Mouse (Mus musculus): ENCODE data around the gene Akap13. TPM values are rescaled to one million over a fixed set of nuclear protein-coding genes. Genes with fewer than 3 reads are reported as not detected.
A peak's percentile ranks its signal among the peaks of the same experiment; 100 is the strongest.

Akap13 gene
- polyA plus RNA-seq, 1 experiment from 2014 or later = 43.4 TPM

- no peaks in the 10 kb centered on the region for H3K27me3 ChIP-seq
Observed at GRCm38 (mm10) chr7:75568883-75569282, 113.5 kb downstream of the Akap13 start.

GRCm38 (mm10) chr7:75570218-75570617 lies 114.9 kb downstream of the Akap13 start:
- no peak overlapping the region for H3K4me3 ChIP-seq
- H3K27me3 ChIP-seq = no peaks in the 10 kb centered on the region
- no peak for ATAC-seq (replicated peaks; ENCODE audit: insufficient number of reproducible peaks, insufficient read depth, low FRiP score, low read depth)
- WGBS = 89% methylated on average over 3 of the region's 3 CpGs
- no peak overlapping the region for H3K27ac ChIP-seq
- H3K4me2 ChIP-seq = no peak overlapping the region
- no peak overlapping the region for H3K9ac ChIP-seq
- no peaks in the 10 kb centered on the region for H3K36me3 ChIP-seq
- peaks cover 27% of the 10 kb centered on the region for H3K4me1 ChIP-seq (replicated peaks)
- H3K9me3 ChIP-seq (replicated peaks) = no peaks in the 10 kb centered on the region

More at GRCm38 (mm10) chr7:75568883-75569282, 113.5 kb downstream of the Akap13 start:
- Histone ChIP-seq H3K36me3 (no peaks in the 10 kb centered on the region), H3K4me2 (no peak overlapping the region), H3K4me1 (replicated peaks) (peaks cover 19% of the 10 kb centered on the region), H3K4me3 (no peak overlapping the region), H3K9me3 (replicated peaks) (no peaks in the 10 kb centered on the region), H3K9ac (no peak overlapping the region), H3K27ac (no peak overlapping the region)
- no peak for ATAC-seq (replicated peaks; ENCODE audit: insufficient number of reproducible peaks, insufficient read depth, low FRiP score, low read depth)

- no peak overlapping the region for H3K4me2 ChIP-seq
- no peaks in the 10 kb centered on the region for H3K9me3 ChIP-seq (replicated peaks)
- ATAC-seq (replicated peaks; ENCODE audit: insufficient number of reproducible peaks, insufficient read depth, low FRiP score, low read depth) = no peak
- H3K9ac ChIP-seq = no peak overlapping the region
- no peaks in the 10 kb centered on the region for H3K36me3 ChIP-seq
- no peak overlapping the region for H3K4me3 ChIP-seq
- whole genome bisulfite sequencing = 49% methylated on average over 2 of the region's 2 CpGs
- H3K27ac ChIP-seq = peak overlapping the region; percentile 58; the same call in 1 of the 2 replicates
- H3K4me1 ChIP-seq (replicated peaks) = peaks cover 34% of the 10 kb centered on the region
- no peaks in the 10 kb centered on the region for H3K27me3 ChIP-seq
Observed at GRCm38 (mm10) chr7:75571078-75571477, 115.7 kb downstream of the Akap13 start.

- 22% methylated on average over 4 of the region's 4 CpGs for WGBS
- ATAC-seq (replicated peaks; ENCODE audit: insufficient number of reproducible peaks, insufficient read depth, low FRiP score, low read depth) = no peak
- Histone ChIP-seq H3K4me1 (replicated peaks) (peaks cover 37% of the 10 kb centered on the region), H3K4me2 (no peak overlapping the region), H3K4me3 (no peak overlapping the region), H3K36me3 (no peaks in the 10 kb centered on the region), H3K9me3 (replicated peaks) (no peaks in the 10 kb centered on the region), H3K27me3 (no peaks in the 10 kb centered on the region), H3K27ac (peak overlapping the region; percentile 58), H3K9ac (no peak overlapping the region)
Observed at GRCm38 (mm10) chr7:75572127-75572526, 116.8 kb downstream of the Akap13 start.

GRCm38 (mm10) chr7:75575120-75575649 lies 119.9 kb downstream of the Akap13 start:
- peak overlapping the region; percentile 76 for H3K27ac ChIP-seq
- peak overlapping the region; percentile 42; the same call in 1 of the 2 replicates for H3K4me2 ChIP-seq
- ATAC-seq (replicated peaks; ENCODE audit: insufficient number of reproducible peaks, insufficient read depth, low FRiP score, low read depth) = peak; percentile 69
- no peaks in the 10 kb centered on the region for H3K9me3 ChIP-seq (replicated peaks)
- H3K9ac ChIP-seq = no peak overlapping the region
- peaks cover 4% of the 10 kb centered on the region; the same call in 1 of the 2 replicates for H3K36me3 ChIP-seq
- no peak overlapping the region for H3K4me3 ChIP-seq
- 23% methylated on average over 9 of the region's 9 CpGs for WGBS
- no peaks in the 10 kb centered on the region for H3K27me3 ChIP-seq
- peaks cover 44% of the 10 kb centered on the region for H3K4me1 ChIP-seq (replicated peaks)

- Histone ChIP-seq H3K9ac (no peak overlapping the region), H3K27ac (peak overlapping the region; percentile 76), H3K4me1 (replicated peaks) (peaks cover 39% of the 10 kb centered on the region), H3K36me3 (peaks cover 8% of the 10 kb centered on the region; the same call in 1 of the 2 replicates), H3K4me2 (no peak overlapping the region), H3K9me3 (replicated peaks) (no peaks in the 10 kb centered on the region), H3K4me3 (no peak overlapping the region), H3K27me3 (no peaks in the 10 kb centered on the region)
- no peak for ATAC-seq (replicated peaks; ENCODE audit: insufficient number of reproducible peaks, insufficient read depth, low FRiP score, low read depth)
- 73% methylated on average over 1 of the region's 1 CpGs for WGBS
Observed at GRCm38 (mm10) chr7:75575800-75576585, 120.7 kb downstream of the Akap13 start.

- 93% methylated on average over 2 of the region's 2 CpGs for WGBS
- Histone ChIP-seq H3K9ac (no peak overlapping the region), H3K4me3 (no peak overlapping the region), H3K4me2 (no peak overlapping the region), H3K27ac (0 out of 2 replicates have a peak overlapping the region, but pooled peaks have one; percentile 2), H3K4me1 (replicated peaks) (peaks cover 32% of the 10 kb centered on the region), H3K36me3 (peaks cover 8% of the 10 kb centered on the region; the same call in 1 of the 2 replicates), H3K27me3 (no peaks in the 10 kb centered on the region), H3K9me3 (replicated peaks) (no peaks in the 10 kb centered on the region)
- ATAC-seq (replicated peaks; ENCODE audit: insufficient number of reproducible peaks, insufficient read depth, low FRiP score, low read depth) = no peak
Observed at GRCm38 (mm10) chr7:75576851-75577250, 121.5 kb downstream of the Akap13 start.

- Histone ChIP-seq H3K4me3 (no peak overlapping the region), H3K36me3 (peaks cover 8% of the 10 kb centered on the region; the same call in 1 of the 2 replicates), H3K4me1 (replicated peaks) (peaks cover 32% of the 10 kb centered on the region), H3K4me2 (no peak overlapping the region), H3K27me3 (no peaks in the 10 kb centered on the region), H3K27ac (peak overlapping the region; percentile 2; the same call in 1 of the 2 replicates), H3K9me3 (replicated peaks) (no peaks in the 10 kb centered on the region), H3K9ac (no peak overlapping the region)
- no peak for ATAC-seq (replicated peaks; ENCODE audit: insufficient number of reproducible peaks, insufficient read depth, low FRiP score, low read depth)
- 74% methylated on average over 6 of the region's 6 CpGs for WGBS
Observed at GRCm38 (mm10) chr7:75577353-75577752, 122.0 kb downstream of the Akap13 start.

GRCm38 (mm10) chr7:75578647-75579046 lies 123.3 kb downstream of the Akap13 start:
- Histone ChIP-seq H3K4me3 (no peak overlapping the region), H3K4me1 (replicated peaks) (peaks cover 42% of the 10 kb centered on the region), H3K9ac (no peak overlapping the region), H3K9me3 (replicated peaks) (no peaks in the 10 kb centered on the region), H3K4me2 (no peak overlapping the region), H3K27me3 (no peaks in the 10 kb centered on the region), H3K27ac (no peak overlapping the region), H3K36me3 (peaks cover 8% of the 10 kb centered on the region; the same call in 1 of the 2 replicates)
- 83% methylated on average over 4 of the region's 4 CpGs for WGBS
- ATAC-seq (replicated peaks; ENCODE audit: insufficient number of reproducible peaks, insufficient read depth, low FRiP score, low read depth) = no peak

GRCm38 (mm10) chr7:75582091-75582490 lies 126.8 kb downstream of the Akap13 start:
- Histone ChIP-seq H3K4me3 (no peak overlapping the region), H3K4me2 (no peak overlapping the region), H3K9ac (no peak overlapping the region), H3K9me3 (replicated peaks) (no peaks in the 10 kb centered on the region), H3K36me3 (peaks cover 8% of the 10 kb centered on the region; the same call in 1 of the 2 replicates), H3K27ac (peak overlapping the region; percentile 55), H3K4me1 (replicated peaks) (peaks cover 52% of the 10 kb centered on the region), H3K27me3 (no peaks in the 10 kb centered on the region)
- WGBS = 54% methylated on average over 4 of the region's 4 CpGs
- ATAC-seq (replicated peaks; ENCODE audit: insufficient number of reproducible peaks, insufficient read depth, low FRiP score, low read depth) = no peak

GRCm38 (mm10) chr7:75584100-75584499 lies 128.8 kb downstream of the Akap13 start:
- Histone ChIP-seq H3K9ac (no peak overlapping the region), H3K9me3 (replicated peaks) (no peaks in the 10 kb centered on the region), H3K27ac (peak overlapping the region; percentile 81), H3K4me3 (no peak overlapping the region), H3K4me1 (replicated peaks) (peaks cover 51% of the 10 kb centered on the region), H3K36me3 (peaks cover 10% of the 10 kb centered on the region; the same call in 1 of the 2 replicates), H3K4me2 (no peak overlapping the region), H3K27me3 (no peaks in the 10 kb centered on the region)
- ATAC-seq (replicated peaks; ENCODE audit: insufficient number of reproducible peaks, insufficient read depth, low FRiP score, low read depth) = no peak; the same call in 1 of the 2 replicates
- WGBS = 17% methylated on average over 2 of the region's 2 CpGs
